Mouse (Mus musculus) lung, postnatal 0 days (tissue): ENCODE data around the gene Mars. TPM values are rescaled to one million over a fixed set of nuclear protein-coding genes. Genes with fewer than 3 reads are reported as not detected.

ENCODE experiments used
- ATAC-seq: fragments of 200-750 bp; cut with Nextera tagmentation; 2 replicates; pipeline ENCODE4 v1.8.0; 2017; ENCODE audit warnings: moderate library complexity
- DNase-seq: peaks from one replicate; pipeline ENCODE4 v3.0.0-alpha.2; 2016; ENCODE audit warnings: low spot score
- H3K27ac ChIP-seq: fragments of 300-500 bp; sonication (generic); 2 replicates; pipeline ENCODE4 v1.5.1; 2014; ENCODE audit warnings: antibody characterized with exemption, mild to moderate bottlenecking, low read length, mixed read lengths
- H3K27me3 ChIP-seq: fragments of 300-500 bp; sonication (generic); replicated peaks from 2 replicates; pipeline ENCODE4 v1.6.1; 2014; ENCODE audit warnings: low read length, mixed read lengths; ENCODE audit not compliant: insufficient read depth
- H3K36me3 ChIP-seq: fragments of 300-500 bp; sonication (generic); 2 replicates; pipeline ENCODE4 v1.6.1; 2014; ENCODE audit warnings: low read length, mixed read lengths; ENCODE audit not compliant: insufficient read depth
- H3K4me1 ChIP-seq: fragments of 300-500 bp; sonication (generic); 2 replicates; pipeline ENCODE4 v1.6.1; 2014; ENCODE audit warnings: antibody characterized with exemption, low read depth, low read length, mixed read lengths; ENCODE audit not compliant: insufficient read depth
- H3K4me2 ChIP-seq: fragments of 300-500 bp; sonication (generic); replicated peaks from 2 replicates; pipeline ENCODE4 v1.6.1; 2014; ENCODE audit warnings: low read depth, mild to moderate bottlenecking, low read length, moderate library complexity, mixed read lengths
- H3K4me3 ChIP-seq: fragments of 300-500 bp; sonication (generic); 2 replicates; pipeline ENCODE4 v1.5.1; 2014; ENCODE audit warnings: low read depth, low read length
- H3K9ac ChIP-seq: fragments of 300-500 bp; sonication (generic); replicated peaks from 2 replicates; pipeline ENCODE4 v1.6.1; 2014; ENCODE audit warnings: low read depth, mild to moderate bottlenecking
- H3K9me3 ChIP-seq: fragments of 300-500 bp; sonication (generic); 2 replicates; pipeline ENCODE4 v1.6.1; 2016; ENCODE audit warnings: low read length, mixed read lengths
- CTCF ChIP-seq: IDR thresholded peaks from 2 replicates; pipeline ENCODE4 v1.5.1; 2016; ENCODE audit warnings: antibody characterized with exemption, mild to moderate bottlenecking
- EP300 ChIP-seq: IDR thresholded peaks from 2 replicates; pipeline ENCODE4 v1.6.1; 2016; ENCODE audit warnings: antibody characterized with exemption, mild to moderate bottlenecking, control low read depth
- WGBS: fragments of 180-500 bp; shearing (Covaris S2); extraction: QIAGEN DNeasy Blood & Tissue Kit; methylation state at CpG from one replicate; pipeline ENCODE4 v1.1.7; 2014; 5-methylcytosine and 5-hydroxymethylcytosine counted together
- polyA plus RNA-seq: library from polyadenylated mRNA; unstranded; fragments of >200 nt; fragmentation: Nextera tagmentation; extraction: Ambion mirVana; gene quantifications from 2 replicates; pipeline ENCODE4 v1.2.1, GENCODE M21; 2015

Gene Mars
- polyA plus RNA-seq, 1 experiment from 2014 or later, result 63.1 TPM

GRCm38 (mm10) chr10:127288800-127289572 lies 22.6 kb downstream of the Mars start, which contains the start of gene Mbd6:
TSS of gene Mbd6 (minus strand) at chr10:127289018.
- H3K27me3 ChIP-seq, result no peaks in the 10 kb centered on the region
- peaks cover 24% of the 10 kb centered on the region for H3K4me1 ChIP-seq
- peak within 1 kb of the TSS; percentile 97 for H3K27ac ChIP-seq
- H3K4me2 ChIP-seq, result peak within 1 kb of the TSS; percentile 65
- peak within 1 kb of the TSS; percentile 74 for H3K4me3 ChIP-seq
- H3K36me3 ChIP-seq, result peaks cover 19% of the 10 kb centered on the region; the same call in 1 of the 2 replicates
- peak; percentile 52 for ATAC-seq
- DNase-seq, result peak; percentile 96
- TF ChIP-seq EP300, result no peak; the same call in none of the 2 replicates
- H3K9ac ChIP-seq, result peak within 1 kb of the TSS; percentile 68
- no peaks in the 10 kb centered on the region for H3K9me3 ChIP-seq
- 0% methylated on average over 15 of the region's 65 CpGs for WGBS

GRCm38 (mm10) chr10:127288328-127288799 lies 23.2 kb downstream of the Mars start:
- Histone ChIP-seq H3K27ac (peak overlapping the region; percentile 97), H3K9ac (peak overlapping the region; percentile 68), H3K27me3 (no peaks in the 10 kb centered on the region), H3K4me3 (peak overlapping the region; percentile 74), H3K36me3 (peaks cover 24% of the 10 kb centered on the region), H3K4me1 (peaks cover 24% of the 10 kb centered on the region), H3K9me3 (no peaks in the 10 kb centered on the region), H3K4me2 (peak overlapping the region; percentile 65)
- TF ChIP-seq CTCF (no peak), EP300 (no peak)
- whole genome bisulfite sequencing, result 0% methylated on average over 15 of the region's 28 CpGs
- ATAC-seq (peak; percentile 7), DNase-seq (peak; percentile 85)

- ATAC-seq (no peak), DNase-seq (peak; percentile 27)
- TF ChIP-seq CTCF (no peak), EP300 (no peak)
- peak overlapping the region; percentile 68 for H3K9ac ChIP-seq
- H3K4me1 ChIP-seq, result peaks cover 24% of the 10 kb centered on the region
- peak overlapping the region; percentile 97 for H3K27ac ChIP-seq
- peaks cover 28% of the 10 kb centered on the region for H3K36me3 ChIP-seq
- peak overlapping the region; percentile 74 for H3K4me3 ChIP-seq
- H3K4me2 ChIP-seq, result peak overlapping the region; percentile 65
- no peaks in the 10 kb centered on the region for H3K9me3 ChIP-seq
- WGBS, result 0% methylated on average over 3 of the region's 3 CpGs
- H3K27me3 ChIP-seq, result no peaks in the 10 kb centered on the region
Observed at GRCm38 (mm10) chr10:127287936-127288293, 23.7 kb downstream of the Mars start.

GRCm38 (mm10) chr10:127287271-127287935 lies 24.2 kb downstream of the Mars start:
- H3K36me3 ChIP-seq, result peaks cover 34% of the 10 kb centered on the region
- TF ChIP-seq EP300, result no peak
- no peak for TF ChIP-seq CTCF
- no peak for ATAC-seq
- H3K27ac ChIP-seq, result peak overlapping the region; percentile 97
- peak overlapping the region; percentile 74 for H3K4me3 ChIP-seq
- H3K4me1 ChIP-seq, result peaks cover 24% of the 10 kb centered on the region
- peak overlapping the region; percentile 65 for H3K4me2 ChIP-seq
- no peaks in the 10 kb centered on the region for H3K9me3 ChIP-seq
- 61% methylated on average over 15 of the region's 15 CpGs for WGBS
- H3K27me3 ChIP-seq, result no peaks in the 10 kb centered on the region
- H3K9ac ChIP-seq, result peak overlapping the region; percentile 68; the same call in 1 of the 2 replicates
- DNase-seq, result peak; percentile 39

- no peak overlapping the region for H3K27ac ChIP-seq
- ATAC-seq (no peak), DNase-seq (no peak)
- H3K27me3 ChIP-seq, result no peaks in the 10 kb centered on the region
- H3K4me3 ChIP-seq, result no peak overlapping the region
- WGBS, result 51% methylated on average over 7 of the region's 7 CpGs
- peaks cover 19% of the 10 kb centered on the region for H3K4me1 ChIP-seq
- H3K36me3 ChIP-seq, result peaks cover 40% of the 10 kb centered on the region
- 0 out of 2 replicates have a peak overlapping the region, but pooled peaks have one; percentile 5 for H3K9ac ChIP-seq
- H3K4me2 ChIP-seq, result peak overlapping the region; percentile 65
- no peak for TF ChIP-seq EP300
- no peak for TF ChIP-seq CTCF
- H3K9me3 ChIP-seq, result no peaks in the 10 kb centered on the region
Observed at GRCm38 (mm10) chr10:127286730-127287129, 24.9 kb downstream of the Mars start.

- no peak overlapping the region for H3K4me2 ChIP-seq
- DNase-seq, result peak; percentile 13
- H3K27ac ChIP-seq, result no peak overlapping the region
- no peak for ATAC-seq
- no peaks in the 10 kb centered on the region for H3K27me3 ChIP-seq
- no peak for TF ChIP-seq CTCF
- TF ChIP-seq EP300, result no peak
- no peak overlapping the region for H3K4me3 ChIP-seq
- H3K9ac ChIP-seq, result no peak overlapping the region
- peaks cover 45% of the 10 kb centered on the region for H3K36me3 ChIP-seq
- H3K9me3 ChIP-seq, result no peaks in the 10 kb centered on the region
- peaks cover 16% of the 10 kb centered on the region for H3K4me1 ChIP-seq
- WGBS, result 68% methylated on average over 5 of the region's 7 CpGs
Observed at GRCm38 (mm10) chr10:127286194-127286593, 25.4 kb downstream of the Mars start.
